Mouse (Mus musculus) layer of hippocampus, adult 8-10 months (tissue): Measurements from ENCODE around the gene Syngr4. TPM values are rescaled to one million over a fixed set of nuclear protein-coding genes. Genes with fewer than 3 reads are reported as not detected.

ENCODE experiments used
- DNase-seq, 2 experiments: peaks; one replicate each; pipeline ENCODE4 v3.0.0; 2022; ENCODE audit warnings: low spot score in 2 of 2
- total RNA-seq, 4 experiments: library from RNA; stranded (reverse); gene quantifications; 2 replicates each; pipeline ENCODE4 v1.2.4; 2022

Syngr4 gene
- total RNA-seq, 4 experiments from 2014 or later = 0.64 TPM; not detected in 3

DNA sequence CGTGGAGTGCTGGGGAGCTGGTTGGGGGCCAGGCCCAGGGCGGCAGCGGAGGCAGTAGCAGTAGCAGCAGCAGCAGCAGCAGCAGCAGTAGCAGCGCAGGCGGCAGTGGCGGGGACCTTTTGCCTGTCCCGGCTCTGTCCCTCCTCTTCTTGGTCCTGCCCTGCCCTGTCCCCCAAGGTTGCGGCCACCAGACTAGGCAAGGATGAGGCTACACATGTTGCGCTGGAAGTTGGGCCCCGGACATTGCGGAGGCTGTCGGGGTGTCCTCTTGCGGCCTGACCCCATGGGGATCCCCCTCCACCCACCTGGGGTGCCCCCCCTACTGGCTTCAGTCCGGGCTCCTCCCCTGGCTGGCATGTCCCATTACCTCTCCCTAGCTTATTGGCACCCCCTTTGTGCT lies 26.7 kb downstream of the Syngr4 start:
- DNase-seq = no peak

DNA sequence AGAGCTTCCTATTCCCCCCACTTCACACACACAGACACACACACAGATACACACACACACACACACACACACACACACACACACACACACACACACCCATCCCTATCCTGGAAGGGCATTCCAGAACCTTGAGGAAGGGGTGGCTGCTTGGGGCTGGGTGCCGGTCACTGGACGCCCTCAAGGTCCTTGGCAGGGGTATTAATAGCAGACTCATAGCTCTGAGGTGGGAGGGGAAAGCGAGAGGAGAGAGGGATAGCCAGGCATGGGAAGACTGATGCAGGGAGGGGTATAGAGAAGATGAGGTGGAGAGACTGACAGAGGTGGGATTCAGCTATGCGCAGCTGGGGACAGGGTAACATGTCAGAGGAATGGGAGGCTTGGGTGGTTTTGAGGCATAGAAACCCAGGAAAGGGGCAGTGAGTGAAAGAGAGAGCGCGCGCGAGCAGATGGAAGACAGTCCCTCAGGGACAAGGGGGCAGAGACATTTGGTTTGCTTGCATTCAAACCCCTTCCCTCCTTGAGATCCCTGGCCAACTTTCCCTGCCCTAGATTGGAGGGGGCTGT lies 27.3 kb downstream of the Syngr4 start:
- DNase-seq = no peak

DNA sequence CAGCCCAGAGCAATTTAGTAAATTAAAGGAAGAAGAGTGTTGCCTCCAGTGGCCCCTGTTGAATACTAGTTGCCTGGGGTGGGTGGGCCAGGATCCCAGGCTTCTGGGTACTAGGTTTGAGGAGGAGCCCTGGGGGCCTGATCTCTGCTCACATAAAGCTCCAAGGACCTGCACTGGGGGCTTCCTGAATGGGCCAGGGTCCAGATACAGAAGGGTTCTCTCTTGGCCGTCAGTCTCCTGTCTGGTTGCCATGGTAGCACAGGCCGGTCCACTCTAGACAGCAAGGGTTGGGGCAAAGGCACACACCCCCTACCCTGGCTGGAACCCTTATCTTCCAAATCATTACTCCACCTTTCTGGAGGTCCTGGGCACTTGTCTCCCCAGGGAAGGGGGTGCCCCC lies 28.6 kb downstream of the Syngr4 start:
- DNase-seq = no peak

DNA sequence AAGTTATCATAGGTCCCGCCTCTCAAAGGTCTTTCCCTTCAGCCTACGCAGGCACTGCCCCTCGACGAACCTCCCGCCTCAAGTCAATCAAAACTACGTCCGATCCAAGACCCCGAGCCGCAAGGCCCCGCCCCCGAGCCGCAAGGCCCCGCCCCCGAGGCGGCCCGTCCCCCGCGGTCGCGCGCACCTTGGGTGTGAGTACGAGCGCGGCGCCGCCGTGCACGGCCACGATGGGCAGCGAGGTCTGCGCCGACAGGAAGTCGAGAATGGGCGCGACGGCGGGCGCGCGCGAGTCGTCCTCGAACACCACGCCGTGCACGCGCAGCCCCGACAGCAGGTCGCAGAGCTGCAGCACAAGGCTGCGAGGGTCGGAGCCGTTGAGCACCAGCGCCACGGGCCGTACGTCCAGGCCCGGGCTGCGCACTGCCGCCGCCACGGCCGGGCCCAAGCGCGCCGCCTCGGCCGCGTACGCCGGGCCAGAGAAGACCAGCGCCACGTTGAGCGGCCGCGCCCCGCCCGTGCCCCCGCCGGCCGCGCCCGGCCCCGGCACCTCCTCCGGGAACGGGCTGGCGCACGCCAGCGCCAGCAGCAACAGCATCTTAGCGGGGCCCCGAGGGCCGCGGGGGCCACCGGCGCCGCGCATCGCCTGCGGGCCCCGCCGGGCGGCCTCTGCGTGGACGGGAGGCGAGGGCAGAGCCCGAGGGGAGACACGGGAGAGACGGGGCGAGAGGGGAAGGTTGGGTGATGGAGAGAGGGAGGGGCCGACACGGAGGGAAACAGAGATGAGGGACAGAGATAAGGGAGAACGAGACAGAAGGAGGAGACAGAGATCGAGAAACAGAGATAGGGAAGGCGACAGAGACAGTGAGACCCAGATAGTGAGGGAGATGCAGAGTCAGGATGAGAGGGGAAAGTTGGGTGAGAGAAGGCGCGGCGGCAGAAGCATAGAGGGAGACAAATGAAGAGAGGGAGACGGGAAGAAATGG lies 30.3 kb downstream of the Syngr4 start:
- DNase-seq = peak; percentile 49 to 70

DNA sequence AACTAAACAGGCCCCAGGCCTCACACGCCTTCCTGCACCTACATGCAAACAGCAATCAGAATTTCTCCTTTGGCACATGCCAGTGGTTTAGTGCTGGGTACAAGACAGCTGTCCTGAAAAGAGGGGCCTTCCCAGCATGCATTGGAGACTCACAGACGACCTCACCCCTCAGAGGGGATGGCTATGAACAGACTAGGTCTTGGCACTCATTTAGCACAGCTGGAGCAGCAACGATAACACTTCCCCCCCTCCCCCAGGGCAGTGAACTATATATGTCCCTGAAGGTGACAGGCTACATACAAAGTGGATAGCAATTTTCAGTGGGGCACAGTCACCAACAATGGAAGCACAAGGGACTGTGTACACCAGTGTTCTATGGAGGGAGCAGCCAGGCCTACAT lies 32.1 kb downstream of the Syngr4 start:
- no peak for DNase-seq

DNA sequence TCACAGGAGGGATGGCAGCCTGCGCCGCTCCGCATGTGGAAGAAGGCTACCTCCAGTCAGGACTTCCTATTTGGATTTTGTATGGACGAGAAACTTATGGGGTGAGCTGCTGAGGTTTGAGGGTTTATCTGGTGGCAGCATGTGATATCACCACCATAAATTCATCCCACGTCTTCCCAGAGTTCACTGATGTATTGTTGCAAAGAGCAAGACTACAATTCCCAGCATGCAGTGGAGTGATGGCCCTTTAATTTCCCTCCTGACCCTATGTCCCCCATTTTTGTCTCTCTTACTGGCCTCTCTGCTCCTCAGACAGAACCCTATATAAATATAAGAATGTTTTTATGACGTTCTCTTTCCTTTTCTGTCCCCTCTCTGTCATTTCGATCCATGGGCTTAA lies 33.7 kb downstream of the Syngr4 start:
- DNase-seq = no peak

DNA sequence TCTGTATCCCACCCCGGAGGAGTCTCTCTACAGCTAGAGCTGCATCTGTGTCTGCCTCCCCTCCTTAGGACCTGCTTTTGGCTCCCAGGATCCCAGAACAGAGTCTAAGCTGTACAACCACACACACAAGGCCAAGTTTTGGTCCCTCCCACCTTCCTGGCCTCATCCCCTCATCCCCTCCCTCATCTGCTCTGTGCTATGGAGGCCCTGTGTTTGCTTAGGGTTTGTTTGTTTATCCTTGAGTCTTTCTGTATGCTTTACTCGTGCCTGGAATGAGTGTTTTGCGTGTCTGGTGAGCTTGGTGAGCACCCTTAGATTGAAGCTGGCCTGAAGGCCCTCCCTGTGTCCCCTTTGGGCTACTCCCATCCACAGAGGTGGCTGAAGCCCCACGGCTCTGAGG lies 37.5 kb downstream of the Syngr4 start:
- DNase-seq = no peak

DNA sequence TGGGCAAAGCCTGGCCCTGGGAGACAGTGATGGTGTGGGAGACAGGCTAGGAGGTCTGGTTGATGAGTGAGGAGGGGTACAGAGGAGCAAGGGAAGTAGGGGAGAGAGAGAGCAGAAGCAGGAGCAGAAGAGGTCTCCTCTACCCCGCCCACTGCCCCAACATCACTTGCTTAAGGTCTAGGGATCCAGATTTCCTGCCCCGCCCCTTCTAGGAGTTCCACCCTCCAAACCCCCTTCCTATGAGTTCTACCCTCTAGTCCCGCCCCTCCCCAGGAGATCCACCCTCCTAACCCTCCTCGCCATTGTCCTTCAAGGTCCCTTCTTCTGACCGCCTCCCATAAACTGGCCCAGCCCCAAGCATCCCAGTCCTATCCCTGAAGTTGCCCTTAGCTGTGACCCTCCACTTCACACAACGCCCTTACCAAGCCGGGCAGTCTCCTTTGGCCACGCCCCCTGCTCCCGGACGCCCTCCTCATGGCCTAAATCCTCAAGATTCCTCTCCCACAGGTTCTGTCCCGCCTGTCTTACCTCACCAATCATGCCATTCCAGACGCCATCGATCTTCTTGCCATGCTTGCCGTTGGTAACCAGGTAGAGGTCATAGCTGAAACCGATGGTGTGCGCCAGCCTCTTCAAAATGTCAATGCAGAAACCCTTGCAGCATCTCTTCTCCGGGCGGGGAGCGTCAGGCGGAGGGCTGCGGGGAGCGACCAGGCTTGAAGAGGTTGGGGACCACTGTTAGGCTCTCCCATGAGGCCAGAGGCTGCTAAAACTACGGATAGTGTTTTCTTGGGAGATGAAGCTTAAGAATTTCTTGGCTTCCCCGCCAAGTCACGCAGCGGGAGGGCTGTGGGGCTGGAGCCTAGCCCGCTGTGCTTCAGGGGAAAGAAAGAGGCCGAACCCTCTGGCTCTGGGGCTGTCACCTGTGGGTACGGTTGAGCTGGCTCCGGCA lies 39.3 kb downstream of the Syngr4 start:
- no peak for DNase-seq

DNA sequence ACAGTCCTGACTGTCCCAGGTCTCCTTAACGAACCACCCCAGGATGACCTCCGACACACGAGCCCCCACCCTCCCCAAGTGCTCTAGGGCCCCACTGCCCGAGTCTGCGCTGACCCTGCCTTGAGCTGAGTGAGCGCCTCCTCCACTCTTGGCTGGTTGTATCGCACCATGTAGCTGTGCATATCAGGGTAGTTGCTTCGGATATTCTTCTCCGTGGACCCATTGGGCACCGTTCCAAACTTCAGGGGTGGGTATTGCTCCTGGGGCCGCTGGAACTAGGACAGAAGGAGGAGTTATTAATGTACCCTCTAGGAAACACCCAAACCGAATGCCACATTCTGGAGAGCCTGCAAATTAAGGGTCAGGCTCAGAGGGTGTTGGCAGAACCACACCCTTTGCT lies 43.4 kb downstream of the Syngr4 start:
- DNase-seq = no peak

DNA sequence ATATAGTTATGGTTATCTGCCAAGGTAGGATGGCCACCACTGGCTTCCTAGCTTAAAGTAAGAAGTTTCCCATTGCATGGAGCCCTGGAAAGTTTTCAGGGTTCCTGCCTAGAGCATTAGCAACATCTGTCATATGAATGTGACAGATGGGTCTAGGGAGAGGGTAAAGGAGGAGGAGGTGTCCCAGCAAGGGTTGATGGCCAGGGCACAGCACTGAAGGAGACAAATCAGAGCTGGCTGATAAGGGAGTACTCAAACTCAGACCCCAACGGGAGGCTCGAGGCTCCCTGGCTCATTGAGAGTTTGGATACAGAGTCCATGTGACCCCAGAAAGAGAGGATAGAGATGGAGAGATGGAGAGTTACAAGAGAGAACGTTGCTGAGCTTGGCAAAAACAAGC lies 45.9 kb downstream of the Syngr4 start:
- DNase-seq = no peak

DNA sequence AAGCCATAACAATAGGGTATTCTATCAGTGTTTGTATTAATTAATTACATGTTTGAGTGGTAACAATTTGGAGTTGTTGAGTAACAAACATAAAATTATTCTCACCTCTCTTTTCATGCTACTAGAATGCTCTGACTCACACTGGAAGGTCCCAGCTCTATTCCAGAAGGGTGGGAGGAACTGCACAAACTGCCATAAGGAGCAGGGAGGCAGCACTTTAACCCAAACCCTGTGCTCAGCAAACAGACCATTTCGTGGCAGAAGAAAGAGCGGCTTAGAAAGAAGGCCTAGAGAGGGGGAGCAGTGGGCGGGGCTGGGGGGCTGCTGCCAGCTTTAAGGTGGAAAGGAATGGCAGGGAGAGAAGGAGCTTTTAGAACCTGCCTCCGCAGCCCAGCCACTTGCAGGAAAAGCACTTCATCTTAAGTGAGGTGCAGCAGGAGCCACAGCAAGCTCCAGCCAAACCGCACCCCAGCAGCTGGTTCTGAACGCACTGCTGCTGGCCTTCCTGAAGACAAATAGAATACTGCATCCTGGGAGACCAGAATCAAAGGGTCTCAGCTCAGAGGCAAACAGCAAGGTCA lies 48.0 kb downstream of the Syngr4 start:
- no peak for DNase-seq

DNA sequence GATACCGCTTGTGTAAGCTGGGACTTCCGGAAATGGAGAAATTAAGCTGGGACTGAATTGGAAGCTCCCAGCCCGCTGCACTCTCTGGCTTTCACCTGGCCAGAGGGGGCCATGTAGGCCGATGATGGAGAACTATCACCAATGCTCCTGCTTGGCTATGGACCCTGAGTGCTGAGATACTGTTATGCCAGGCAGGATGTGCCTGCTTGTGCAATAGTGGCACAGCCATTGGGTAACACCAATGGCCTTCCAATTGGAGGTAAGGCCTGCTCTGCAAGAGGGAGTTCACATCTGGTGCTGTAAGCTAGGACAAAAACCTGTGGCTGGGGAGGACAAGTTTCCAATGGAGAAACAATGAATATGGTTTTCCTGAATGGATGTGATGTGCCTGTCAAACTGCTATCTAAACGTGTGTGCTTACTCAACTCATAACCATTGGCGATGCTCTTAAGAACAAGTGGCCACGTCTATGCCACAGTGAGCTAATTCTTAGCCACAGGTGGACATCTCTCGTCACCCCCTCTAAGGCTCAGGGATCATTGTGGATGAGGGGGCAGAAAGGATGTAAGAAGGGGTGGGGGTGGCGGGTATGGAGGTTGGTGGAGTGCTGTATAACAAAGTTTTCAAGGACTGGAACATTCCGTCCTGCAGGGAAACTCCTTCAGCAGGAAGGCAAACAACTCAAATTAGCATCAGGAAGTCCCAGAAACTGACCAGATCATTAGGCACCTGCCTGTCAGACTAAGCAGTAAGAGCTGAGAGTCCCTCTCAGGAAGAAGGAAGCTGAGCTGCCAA lies 53.4 kb downstream of the Syngr4 start:
- DNase-seq = no peak

Other genes starting within 250 kb of the Syngr4 start
- under 1 TPM in 3 of 4 experiments, not detected in 1; 0.20 to 0.27 (median 0.23) TPM for gene Fut2, start 230.3 kb downstream of the Syngr4 start, total RNA-seq
- gene Ntn5, start 212.7 kb downstream of the Syngr4 start, total RNA-seq = 10 to 100 TPM in 3 of 4 experiments, 1 to 10 TPM in 1; 9.1 to 13.5 (median 11.6) TPM
- 1 to 10 TPM; 1.6 to 4.6 (median 3.3) TPM for gene Sec1, start 202.3 kb downstream of the Syngr4 start, total RNA-seq
- gene Car11, start 196.9 kb downstream of the Syngr4 start, total RNA-seq = 100 to 1,000 TPM; 158 to 230 (median 187) TPM
- gene Dbp, start 191.6 kb downstream of the Syngr4 start, total RNA-seq = 100 to 1,000 TPM in 2 of 4 experiments, 10 to 100 TPM in 2; 76.7 to 136 (median 109) TPM
- gene Rpl18, start 181.3 kb downstream of the Syngr4 start, total RNA-seq = 100 to 1,000 TPM; 385 to 434 (median 409) TPM
- 10 to 100 TPM; 28.1 to 36.7 (median 32.7) TPM for gene Sphk2, start 178.7 kb downstream of the Syngr4 start, total RNA-seq
- gene Fam83e, start 175.5 kb downstream of the Syngr4 start, total RNA-seq = under 1 TPM in 3 of 4 experiments, not detected in 1; 0.18 to 0.41 (median 0.19) TPM
- not detected for gene Spaca4, start 170.9 kb downstream of the Syngr4 start, total RNA-seq
- 100 to 1,000 TPM; 251 to 313 (median 283) TPM for gene Lmtk3, start 113.0 kb downstream of the Syngr4 start, total RNA-seq
- 10 to 100 TPM in 3 of 4 experiments, 1 to 10 TPM in 1; 9.9 to 12.5 (median 11.3) TPM for gene Sult2b1, start 112.0 kb downstream of the Syngr4 start, total RNA-seq
- 100 to 1,000 TPM; 135 to 147 (median 139) TPM for gene Cyth2, start 82.1 kb downstream of the Syngr4 start, total RNA-seq
- 1 to 10 TPM; 1.6 to 2.1 (median 1.8) TPM for gene Kcnj14, start 71.9 kb downstream of the Syngr4 start, total RNA-seq
- 10 to 100 TPM; 19.3 to 24.7 (median 22.3) TPM for gene Grwd1, start 65.8 kb downstream of the Syngr4 start, total RNA-seq
- gene Kdelr1, start 23.9 kb downstream of the Syngr4 start, total RNA-seq = 10 to 100 TPM; 72.8 to 86.3 (median 79.1) TPM
- 10 to 100 TPM in 2 of 4 experiments, 1 to 10 TPM in 2; 8.6 to 11.1 (median 10.1) TPM for gene Grin2d, start 18.3 kb downstream of the Syngr4 start, total RNA-seq
- 10 to 100 TPM; 19.8 to 24.1 (median 21.2) TPM for gene Tmem143, start 227 bp upstream of the Syngr4 start, total RNA-seq
- 1 to 10 TPM; 2.6 to 6.3 (median 6.2) TPM for gene Emp3, start 24.7 kb upstream of the Syngr4 start, total RNA-seq
- gene Ccdc114, start 27.4 kb upstream of the Syngr4 start, total RNA-seq = 1 to 10 TPM; 3.7 to 5.4 (median 4.5) TPM
- 1 to 10 TPM; 1.8 to 3.5 (median 2.6) TPM for gene Abcc6, start 133.6 kb upstream of the Syngr4 start, total RNA-seq
- 100 to 1,000 TPM in 3 of 4 experiments, 10 to 100 TPM in 1; 96.7 to 108 (median 105) TPM for gene Nomo1, start 137.0 kb upstream of the Syngr4 start, total RNA-seq
- gene Kcnj11, start 204.1 kb upstream of the Syngr4 start, total RNA-seq = 10 to 100 TPM; 30.2 to 36.4 (median 33.9) TPM